Mouse (Mus musculus): ENCODE results near the gene Pla2g5. TPM values are rescaled to one million over a fixed set of nuclear protein-coding genes. Genes with fewer than 3 reads are reported as not detected.
"Not testable (repeated sequence)": the region's sequence is repeated elsewhere in the genome, so short reads cannot be mapped to it uniquely, and the experiment has no call there.

Pla2g5 gene
- polyA plus RNA-seq (2014; fragmentation: Nextera tagmentation; extraction: Ambion mirVana) = 0.16 TPM in 1 of 2 replicates, not detected in the other

DNA sequence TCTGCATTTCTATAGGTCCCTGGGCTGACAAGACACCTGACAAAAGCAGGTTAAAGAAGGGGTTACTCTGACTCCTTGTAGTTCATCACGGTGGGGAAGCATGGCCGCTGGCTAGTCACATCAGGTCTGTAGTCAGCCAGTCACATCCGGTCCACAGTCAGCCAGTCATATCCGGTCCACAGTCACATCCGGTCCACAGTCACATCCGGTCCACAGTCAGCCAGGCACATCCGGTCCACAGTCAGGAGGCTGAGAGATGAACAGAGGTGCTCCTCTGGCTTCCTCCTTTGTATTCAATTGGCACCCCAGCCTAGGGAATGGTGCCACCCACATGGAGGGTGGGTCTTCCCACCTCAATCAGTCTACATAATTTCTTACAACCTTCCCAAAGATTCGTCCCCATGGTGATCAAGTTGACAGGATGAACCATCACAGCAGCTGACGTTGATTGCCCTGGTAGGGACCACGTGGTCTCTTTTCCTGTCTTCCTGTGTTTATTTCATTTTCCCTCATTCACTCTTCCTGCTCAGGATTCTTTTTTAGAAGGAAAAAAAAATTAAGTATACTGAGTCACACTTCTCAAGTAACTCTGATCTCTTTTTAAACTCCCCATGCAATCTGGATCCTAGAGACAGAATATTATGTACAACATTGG lies at the start of gene Pla2g5:
Gene Pla2g5, minus strand, starts transcription at position 139 of the 655 bp plus-strand sequence.
- Histone ChIP-seq H3K9me3 (ENCODE audit: control insufficient read depth, low read length) (no peaks in the 10 kb centered on the region), H3K27ac (ENCODE audit: low read depth, low read length) (no peak within 1 kb of the TSS), H3K4me1 (replicated peaks; ENCODE audit: control insufficient read depth, insufficient read depth, low read length) (no peaks in the 10 kb centered on the region), H3K9ac (ENCODE audit: low read depth, low read length) (no peak within 1 kb of the TSS), H3K4me3 (ENCODE audit: low read depth, low read length) (no peak within 1 kb of the TSS), H3K36me3 (ENCODE audit: control insufficient read depth, insufficient read depth, low read length) (no peaks in the 10 kb centered on the region), H3K27me3 (replicated peaks; ENCODE audit: control insufficient read depth, insufficient read depth, low read length) (no peaks in the 10 kb centered on the region; the same call in none of the 2 replicates), H3K4me2 (no peak within 1 kb of the TSS)
- 64% methylated on average over 10 of the region's 10 CpGs for WGBS
- ATAC-seq (replicated peaks; ENCODE audit: low FRiP score) (no peak), DNase-seq (ENCODE audit: low spot score) (no peak)

DNA sequence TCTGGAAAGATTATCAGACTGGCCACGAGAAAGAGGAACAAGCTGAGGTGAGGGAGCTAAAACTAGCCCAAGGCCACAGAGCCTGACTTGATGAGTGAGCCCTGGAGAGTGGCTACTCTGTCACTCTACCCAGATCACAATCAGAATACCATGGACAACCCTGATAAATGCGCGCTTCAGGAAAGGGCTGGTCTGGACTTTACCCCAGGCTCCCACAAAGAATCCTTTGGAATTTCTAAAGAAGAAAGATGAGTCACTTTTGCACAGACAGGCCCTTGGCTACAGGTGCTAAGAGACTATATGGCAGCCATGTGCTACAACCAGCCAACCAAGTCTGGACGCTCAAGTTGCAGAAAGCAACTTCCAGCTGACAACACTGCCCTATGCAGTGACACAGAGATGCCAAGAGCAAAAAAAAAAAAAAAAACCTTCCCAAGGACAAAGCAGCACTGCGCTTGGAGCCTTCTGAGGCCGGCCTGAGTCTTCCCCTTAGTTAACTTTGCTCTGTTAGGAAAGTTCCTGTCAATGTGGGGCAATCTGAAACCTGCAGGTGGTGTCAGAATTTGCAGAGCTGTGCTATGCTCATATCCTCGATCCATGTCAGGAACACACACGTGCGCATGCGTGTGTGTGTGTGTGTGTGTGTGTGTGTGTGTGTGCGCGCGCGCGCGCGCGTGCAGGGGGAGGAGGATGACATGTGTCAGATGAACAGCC lies 42.5 kb upstream of the Pla2g5 start:
- no peak overlapping the region for H3K4me2 ChIP-seq
- ATAC-seq (replicated peaks; ENCODE audit: low FRiP score) (no peak), DNase-seq (ENCODE audit: low spot score) (no peak)
- no peak overlapping the region for H3K9ac ChIP-seq (ENCODE audit: low read depth, low read length)
- peaks cover 9% of the 10 kb centered on the region for H3K36me3 ChIP-seq (ENCODE audit: control insufficient read depth, insufficient read depth, low read length)
- no peak overlapping the region for H3K4me3 ChIP-seq (ENCODE audit: low read depth, low read length)
- WGBS = 91% methylated on average over 18 of the region's 18 CpGs
- no peaks in the 10 kb centered on the region for H3K4me1 ChIP-seq (replicated peaks; ENCODE audit: control insufficient read depth, insufficient read depth, low read length)
- no peaks in the 10 kb centered on the region; the same call in 1 of the 2 replicates for H3K27me3 ChIP-seq (replicated peaks; ENCODE audit: control insufficient read depth, insufficient read depth, low read length)
- no peaks in the 10 kb centered on the region for H3K9me3 ChIP-seq (ENCODE audit: control insufficient read depth, low read length)
- no peak overlapping the region for H3K27ac ChIP-seq (ENCODE audit: low read depth, low read length)

DNA sequence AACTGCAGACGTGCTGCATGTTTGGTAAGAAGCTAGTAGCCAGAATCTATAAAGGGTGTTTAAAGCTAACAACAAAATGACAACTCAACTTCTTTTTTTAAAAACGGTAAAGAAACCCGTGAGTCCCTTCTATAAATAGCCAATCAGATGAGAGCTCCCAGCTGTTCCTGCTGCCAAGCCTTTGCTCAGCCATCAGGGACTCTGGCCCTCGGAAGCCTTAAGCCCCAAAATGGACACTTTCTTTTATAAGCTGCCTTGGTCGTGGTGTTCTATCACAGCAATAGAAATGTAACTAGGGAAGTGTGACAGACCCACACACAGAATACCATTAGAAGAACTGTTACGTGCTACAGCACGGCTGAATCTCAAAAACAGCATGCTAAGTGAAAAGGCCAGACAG lies 36.1 kb upstream of the Pla2g5 start:
- Histone ChIP-seq H3K9me3 (ENCODE audit: control insufficient read depth, low read length) (no peaks in the 10 kb centered on the region), H3K27me3 (replicated peaks; ENCODE audit: control insufficient read depth, insufficient read depth, low read length) (no peaks in the 10 kb centered on the region), H3K36me3 (ENCODE audit: control insufficient read depth, insufficient read depth, low read length) (peaks cover 17% of the 10 kb centered on the region), H3K4me3 (ENCODE audit: low read depth, low read length) (no peak overlapping the region), H3K4me2 (no peak overlapping the region), H3K4me1 (replicated peaks; ENCODE audit: control insufficient read depth, insufficient read depth, low read length) (no peaks in the 10 kb centered on the region), H3K9ac (ENCODE audit: low read depth, low read length) (no peak overlapping the region), H3K27ac (ENCODE audit: low read depth, low read length) (no peak overlapping the region)
- WGBS = 77% methylated on average over 7 of the region's 7 CpGs
- ATAC-seq (replicated peaks; ENCODE audit: low FRiP score) (no peak), DNase-seq (ENCODE audit: low spot score) (no peak)

DNA sequence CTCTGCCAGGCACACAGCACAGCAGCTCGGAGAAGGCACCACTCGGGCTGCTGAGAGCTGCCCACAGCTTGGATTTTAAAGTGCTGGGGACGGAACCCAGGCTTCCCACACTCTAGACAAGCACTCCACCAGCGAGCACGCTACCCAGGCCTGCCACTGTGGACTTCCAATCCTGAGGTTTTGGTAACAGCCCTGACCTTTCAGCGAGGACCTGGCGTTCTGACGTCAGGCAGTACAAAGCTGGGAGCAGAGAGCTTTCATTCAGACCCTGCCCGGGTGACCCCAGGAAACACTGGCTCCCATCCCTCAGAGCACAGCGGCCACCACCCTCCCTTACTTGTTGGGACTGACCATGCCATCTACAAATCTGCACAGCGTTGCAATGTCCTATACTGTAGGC lies 30.5 kb upstream of the Pla2g5 start:
- peaks cover 11% of the 10 kb centered on the region for H3K36me3 ChIP-seq (ENCODE audit: control insufficient read depth, insufficient read depth, low read length)
- ATAC-seq (replicated peaks; ENCODE audit: low FRiP score); H3K9ac ChIP-seq (ENCODE audit: low read depth, low read length); H3K4me3 ChIP-seq (ENCODE audit: low read depth, low read length); H3K4me1 ChIP-seq (replicated peaks; ENCODE audit: control insufficient read depth, insufficient read depth, low read length); H3K9me3 ChIP-seq (ENCODE audit: control insufficient read depth, low read length); H3K27ac ChIP-seq (ENCODE audit: low read depth, low read length); DNase-seq (ENCODE audit: low spot score); H3K4me2 ChIP-seq; H3K27me3 ChIP-seq (replicated peaks; ENCODE audit: control insufficient read depth, insufficient read depth, low read length): not testable (repeated sequence)
- 88% methylated on average over 11 of the region's 11 CpGs for WGBS

- Histone ChIP-seq H3K4me2 (no peak overlapping the region), H3K4me1 (replicated peaks; ENCODE audit: control insufficient read depth, insufficient read depth, low read length) (no peaks in the 10 kb centered on the region), H3K9ac (ENCODE audit: low read depth, low read length) (no peak overlapping the region), H3K4me3 (ENCODE audit: low read depth, low read length) (no peak overlapping the region), H3K36me3 (ENCODE audit: control insufficient read depth, insufficient read depth, low read length) (peaks cover 11% of the 10 kb centered on the region), H3K9me3 (ENCODE audit: control insufficient read depth, low read length) (no peaks in the 10 kb centered on the region), H3K27me3 (replicated peaks; ENCODE audit: control insufficient read depth, insufficient read depth, low read length) (no peaks in the 10 kb centered on the region), H3K27ac (ENCODE audit: low read depth, low read length) (no peak overlapping the region)
- DNase-seq (ENCODE audit: low spot score) (no peak), ATAC-seq (replicated peaks; ENCODE audit: low FRiP score) (no peak)
- WGBS = 81% methylated on average over 6 of the region's 6 CpGs
These were observed 29.4 kb upstream of the Pla2g5 start for GRCm38 (mm10) chr4:138892655-138893054.

GRCm38 (mm10) chr4:138889635-138890034 lies 26.4 kb upstream of the Pla2g5 start:
- H3K27ac ChIP-seq (ENCODE audit: low read depth, low read length) = no peak overlapping the region
- no peak for ATAC-seq (replicated peaks; ENCODE audit: low FRiP score)
- H3K4me2 ChIP-seq = no peak overlapping the region
- no peak for DNase-seq (ENCODE audit: low spot score)
- no peak overlapping the region for H3K4me3 ChIP-seq (ENCODE audit: low read depth, low read length)
- H3K36me3 ChIP-seq (ENCODE audit: control insufficient read depth, insufficient read depth, low read length) = peaks cover 2% of the 10 kb centered on the region; the same call in 1 of the 2 replicates
- no peaks in the 10 kb centered on the region for H3K27me3 ChIP-seq (replicated peaks; ENCODE audit: control insufficient read depth, insufficient read depth, low read length)
- H3K4me1 ChIP-seq (replicated peaks; ENCODE audit: control insufficient read depth, insufficient read depth, low read length) = no peaks in the 10 kb centered on the region
- H3K9ac ChIP-seq (ENCODE audit: low read depth, low read length) = no peak overlapping the region
- 73% methylated on average over 8 of the region's 8 CpGs for WGBS
- no peaks in the 10 kb centered on the region for H3K9me3 ChIP-seq (ENCODE audit: control insufficient read depth, low read length)

DNA sequence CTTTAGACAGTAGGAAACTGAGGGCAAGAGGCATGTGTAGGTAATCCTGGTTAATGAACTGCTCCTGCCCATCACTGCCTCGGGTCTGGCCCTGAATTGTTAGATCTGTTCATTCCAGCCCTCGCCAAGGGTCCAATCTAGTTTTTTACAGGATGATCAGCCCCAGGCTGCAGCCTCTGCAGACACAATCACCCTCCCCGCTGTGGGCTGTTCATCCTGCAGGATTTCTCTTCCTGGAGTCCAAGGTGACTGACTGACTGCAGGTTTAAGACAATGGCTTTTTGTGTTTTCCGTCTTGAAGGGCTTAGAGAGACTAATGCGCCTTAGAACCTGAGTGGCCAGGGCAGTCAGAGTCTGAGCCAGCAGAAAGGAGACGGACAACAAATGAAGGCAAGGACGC lies 25.9 kb upstream of the Pla2g5 start:
- DNase-seq (ENCODE audit: low spot score) (no peak), ATAC-seq (replicated peaks; ENCODE audit: low FRiP score) (no peak)
- 73% methylated on average over 7 of the region's 7 CpGs for WGBS
- Histone ChIP-seq H3K4me1 (replicated peaks; ENCODE audit: control insufficient read depth, insufficient read depth, low read length) (no peaks in the 10 kb centered on the region), H3K9me3 (ENCODE audit: control insufficient read depth, low read length) (no peaks in the 10 kb centered on the region), H3K9ac (ENCODE audit: low read depth, low read length) (no peak overlapping the region), H3K27ac (ENCODE audit: low read depth, low read length) (no peak overlapping the region), H3K36me3 (ENCODE audit: control insufficient read depth, insufficient read depth, low read length) (no peaks in the 10 kb centered on the region), H3K4me2 (no peak overlapping the region), H3K4me3 (ENCODE audit: low read depth, low read length) (no peak overlapping the region), H3K27me3 (replicated peaks; ENCODE audit: control insufficient read depth, insufficient read depth, low read length) (no peaks in the 10 kb centered on the region)

DNA sequence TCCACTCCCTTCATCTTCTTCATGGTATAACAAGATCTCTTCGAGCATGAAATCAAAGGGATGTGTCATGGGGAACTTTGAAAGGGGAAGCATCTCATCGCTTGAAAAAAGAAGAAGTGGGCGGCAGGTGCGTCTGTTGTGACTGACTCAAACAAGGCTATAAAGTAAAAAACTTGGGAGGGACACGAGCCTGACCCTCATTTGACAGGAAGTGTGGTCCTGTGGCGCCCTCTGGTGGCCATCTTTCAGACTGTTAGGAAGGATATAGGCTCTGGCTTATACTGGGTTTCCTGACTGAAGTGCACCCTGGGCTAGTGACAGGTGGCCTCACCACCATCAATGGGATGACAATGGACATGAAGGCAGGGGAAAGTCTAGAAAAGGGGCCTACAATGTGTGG lies 21.0 kb upstream of the Pla2g5 start:
- peaks cover 13% of the 10 kb centered on the region for H3K27me3 ChIP-seq (replicated peaks; ENCODE audit: control insufficient read depth, insufficient read depth, low read length)
- H3K4me1 ChIP-seq (replicated peaks; ENCODE audit: control insufficient read depth, insufficient read depth, low read length) = no peaks in the 10 kb centered on the region
- no peak overlapping the region for H3K4me3 ChIP-seq (ENCODE audit: low read depth, low read length)
- DNase-seq (ENCODE audit: low spot score) (peak; percentile 64), ATAC-seq (replicated peaks; ENCODE audit: low FRiP score) (no peak)
- no peak overlapping the region for H3K9ac ChIP-seq (ENCODE audit: low read depth, low read length)
- no peak overlapping the region for H3K27ac ChIP-seq (ENCODE audit: low read depth, low read length)
- no peaks in the 10 kb centered on the region for H3K36me3 ChIP-seq (ENCODE audit: control insufficient read depth, insufficient read depth, low read length)
- H3K4me2 ChIP-seq = no peak overlapping the region
- H3K9me3 ChIP-seq (ENCODE audit: control insufficient read depth, low read length) = no peaks in the 10 kb centered on the region
- 11% methylated on average over 6 of the region's 6 CpGs for WGBS

DNA sequence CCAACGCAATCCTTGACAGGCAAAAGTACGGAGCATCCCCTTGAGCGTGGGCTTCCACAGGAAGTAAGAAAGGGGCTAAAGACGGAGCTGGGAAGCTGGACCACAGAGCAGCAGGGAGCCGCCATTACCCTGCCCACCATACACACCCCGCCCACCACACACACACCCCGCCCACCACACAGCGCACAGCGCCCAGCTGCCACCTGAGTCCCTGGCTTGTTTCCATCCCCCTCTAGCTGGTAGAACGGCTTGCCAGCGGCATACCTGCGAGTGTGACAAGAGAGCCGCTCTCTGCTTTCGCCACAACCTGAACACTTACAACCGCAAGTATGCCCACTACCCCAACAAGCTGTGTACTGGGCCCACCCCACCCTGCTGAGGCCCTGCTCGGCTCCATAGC lies 18.9 kb upstream of the Pla2g5 start:
- Histone ChIP-seq H3K4me3 (ENCODE audit: low read depth, low read length) (no peak overlapping the region), H3K4me1 (replicated peaks; ENCODE audit: control insufficient read depth, insufficient read depth, low read length) (no peaks in the 10 kb centered on the region), H3K27me3 (replicated peaks; ENCODE audit: control insufficient read depth, insufficient read depth, low read length) (peaks cover 13% of the 10 kb centered on the region), H3K9ac (ENCODE audit: low read depth, low read length) (no peak overlapping the region), H3K4me2 (peak overlapping the region; percentile 17; the same call in 1 of the 2 replicates), H3K9me3 (ENCODE audit: control insufficient read depth, low read length) (no peaks in the 10 kb centered on the region), H3K36me3 (ENCODE audit: control insufficient read depth, insufficient read depth, low read length) (no peaks in the 10 kb centered on the region), H3K27ac (ENCODE audit: low read depth, low read length) (no peak overlapping the region)
- ATAC-seq (replicated peaks; ENCODE audit: low FRiP score) (no peak), DNase-seq (ENCODE audit: low spot score) (no peak)
- 19% methylated on average over 16 of the region's 16 CpGs for WGBS

All from liver, embryonic 11.5 days (tissue).